Mouse (Mus musculus): ENCODE measurements at regions not wholly inside any gene's neighbourhood (a gene's known extent, or its start where the extent isn't known, plus 50 kb on each side); places are given as distances from the start of the nearest gene placed in this dataset.

DNA sequence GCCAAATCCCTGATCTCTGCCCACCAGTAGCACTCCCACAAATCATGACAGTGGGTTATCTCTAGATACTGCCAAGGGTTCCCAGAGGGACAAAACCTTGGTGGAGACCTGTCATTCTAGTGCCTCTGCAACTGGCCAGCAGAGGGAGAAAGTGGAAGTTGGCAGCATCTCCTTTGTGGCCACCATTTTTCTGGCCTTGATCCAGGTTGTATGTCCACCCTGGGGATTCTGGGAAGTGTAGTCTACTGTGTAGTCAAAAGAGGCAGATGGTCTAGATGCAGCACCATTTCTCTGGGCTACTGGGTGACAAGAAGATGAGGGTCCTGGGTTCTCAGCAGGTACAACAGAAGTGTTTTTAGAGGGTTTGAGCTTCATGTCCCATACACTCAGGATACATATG lies 152.1 kb downstream of the Cct6b start:
- H3K4me3 ChIP-seq = no peak overlapping the region
- no peaks in the 10 kb centered on the region for H3K36me3 ChIP-seq
- H3K4me1 ChIP-seq = no peaks in the 10 kb centered on the region
- H3K27ac ChIP-seq = no peak overlapping the region
- DNase-seq (ENCODE audit: low spot score) = no peak
- peaks cover 7% of the 10 kb centered on the region; the same call in 1 of the 2 replicates for H3K27me3 ChIP-seq (ENCODE audit: insufficient read depth, poor library complexity, severe bottlenecking)
- no peaks in the 10 kb centered on the region for H3K9me3 ChIP-seq

DNA sequence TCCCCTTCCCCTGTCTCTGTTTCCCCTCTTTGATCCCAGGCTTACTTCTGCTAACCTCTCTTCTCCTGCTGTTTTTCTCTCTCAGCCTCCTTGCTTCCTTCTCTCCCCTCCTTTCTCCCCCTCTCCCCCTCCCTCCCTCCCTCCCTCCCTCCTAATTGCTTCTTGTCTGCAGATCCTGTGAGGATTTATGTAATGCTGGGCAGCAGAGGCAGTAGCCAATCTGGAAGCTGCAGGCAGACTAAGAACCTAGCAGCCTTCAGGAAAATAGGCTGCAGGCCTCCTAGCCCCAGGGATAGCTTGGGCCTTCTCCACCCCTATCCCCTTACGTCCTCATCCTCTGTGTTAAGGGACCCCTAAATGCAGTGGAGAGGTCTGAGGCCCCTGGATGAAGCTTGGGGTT lies 155.2 kb downstream of the Cct6b start:
- no peaks in the 10 kb centered on the region for H3K36me3 ChIP-seq
- no peak overlapping the region for H3K27ac ChIP-seq
- peaks cover 3% of the 10 kb centered on the region; the same call in 1 of the 2 replicates for H3K27me3 ChIP-seq (ENCODE audit: insufficient read depth, poor library complexity, severe bottlenecking)
- no peaks in the 10 kb centered on the region for H3K9me3 ChIP-seq
- no peaks in the 10 kb centered on the region for H3K4me1 ChIP-seq
- DNase-seq (ENCODE audit: low spot score) = no peak
- H3K4me3 ChIP-seq = no peak overlapping the region
- 21% methylated on average over 1 of the region's 1 CpGs for WGBS

DNA sequence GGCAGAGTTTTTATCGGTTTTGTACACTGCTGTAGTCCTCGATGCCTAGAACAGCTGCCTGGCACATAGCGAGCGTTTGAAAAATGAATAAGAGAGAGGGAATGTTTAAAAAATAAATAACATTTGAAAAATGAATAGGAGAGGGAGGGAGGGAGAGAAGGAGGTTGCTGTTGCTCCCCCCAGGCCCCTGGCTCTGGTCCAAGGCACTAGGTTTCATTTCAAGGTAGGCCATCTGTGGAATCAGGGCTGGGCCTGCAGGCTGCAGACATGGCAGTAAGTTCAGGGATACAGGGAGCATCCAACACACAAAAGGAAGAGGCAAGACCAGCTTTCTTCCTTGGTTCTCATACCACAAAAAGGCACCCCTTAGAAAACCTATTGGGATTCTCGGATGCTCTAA lies 156.5 kb downstream of the Cct6b start:
- 87% methylated on average over 5 of the region's 5 CpGs for WGBS
- Histone ChIP-seq H3K9me3 (no peaks in the 10 kb centered on the region), H3K27me3 (ENCODE audit: insufficient read depth, poor library complexity, severe bottlenecking) (peaks cover 3% of the 10 kb centered on the region; the same call in 1 of the 2 replicates), H3K27ac (no peak overlapping the region), H3K36me3 (no peaks in the 10 kb centered on the region), H3K4me3 (no peak overlapping the region), H3K4me1 (no peaks in the 10 kb centered on the region)
- no peak for DNase-seq (ENCODE audit: low spot score)

DNA sequence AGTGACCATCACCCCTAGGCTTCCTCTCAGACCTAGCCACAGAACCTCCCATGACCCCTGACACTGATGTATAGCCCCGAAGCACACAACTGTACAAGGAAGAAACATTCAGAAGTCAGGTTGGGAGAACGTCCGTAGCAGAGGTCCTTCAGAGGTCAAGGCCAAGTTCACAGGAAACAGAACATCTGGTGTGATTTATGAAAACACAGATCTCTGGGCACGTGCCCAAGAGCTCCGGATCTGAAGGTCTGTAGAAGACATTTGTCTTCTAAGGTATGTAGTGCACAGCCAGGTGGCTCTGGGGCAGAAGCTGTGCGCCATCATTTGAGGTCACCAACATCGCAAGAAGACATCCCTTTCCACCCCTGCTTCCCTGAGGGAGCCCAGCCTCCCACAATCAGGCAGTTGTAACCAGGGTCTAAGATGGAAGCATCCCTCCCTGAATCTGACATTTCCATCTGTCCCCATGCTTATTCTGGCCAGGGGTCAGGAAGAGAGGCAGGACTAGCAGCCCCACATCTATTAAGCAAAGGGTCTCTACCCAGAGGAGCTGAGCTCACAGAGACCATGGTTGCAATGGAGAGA lies 159.8 kb downstream of the Cct6b start:
- 58% methylated on average over 7 of the region's 7 CpGs for WGBS
- no peak for DNase-seq (ENCODE audit: low spot score)
- no peaks in the 10 kb centered on the region for H3K36me3 ChIP-seq

DNA sequence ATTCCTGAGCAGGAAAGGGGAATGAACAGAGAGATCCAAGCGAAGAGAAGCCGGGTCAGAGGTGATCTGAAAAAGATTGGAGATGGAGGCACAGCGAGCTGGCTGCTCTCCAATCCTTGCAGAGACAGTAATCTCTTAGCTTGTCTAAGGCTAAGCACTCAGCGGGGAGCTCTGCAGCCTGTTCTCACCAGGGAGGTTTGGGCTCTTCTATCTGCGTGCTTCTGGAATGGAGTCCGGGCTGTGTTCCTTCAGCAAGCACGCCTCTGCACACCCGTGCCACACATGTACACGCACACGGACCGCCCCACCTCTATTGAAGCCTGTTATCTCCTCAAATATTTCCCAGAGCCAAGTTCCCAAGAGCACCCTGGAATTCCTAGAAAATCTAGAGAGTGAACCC lies 161.3 kb downstream of the Cct6b start:
- no peaks in the 10 kb centered on the region for H3K36me3 ChIP-seq
- 0 out of 2 replicates have a peak overlapping the region, but pooled peaks have one; percentile 16 for H3K4me3 ChIP-seq
- no peaks in the 10 kb centered on the region for H3K9me3 ChIP-seq
- H3K27me3 ChIP-seq (ENCODE audit: insufficient read depth, poor library complexity, severe bottlenecking) = peaks cover 42% of the 10 kb centered on the region
- H3K27ac ChIP-seq = no peak overlapping the region
- DNase-seq (ENCODE audit: low spot score) = no peak
- no peaks in the 10 kb centered on the region for H3K4me1 ChIP-seq
- WGBS = 10% methylated on average over 11 of the region's 11 CpGs

More for the DNA sequence above, 159.8 kb downstream of the Cct6b start:
- Histone ChIP-seq H3K27ac (no peak overlapping the region), H3K4me1 (no peaks in the 10 kb centered on the region), H3K27me3 (ENCODE audit: insufficient read depth, poor library complexity, severe bottlenecking) (peaks cover 26% of the 10 kb centered on the region; the same call in 1 of the 2 replicates), H3K9me3 (no peaks in the 10 kb centered on the region), H3K4me3 (no peak overlapping the region)

DNA sequence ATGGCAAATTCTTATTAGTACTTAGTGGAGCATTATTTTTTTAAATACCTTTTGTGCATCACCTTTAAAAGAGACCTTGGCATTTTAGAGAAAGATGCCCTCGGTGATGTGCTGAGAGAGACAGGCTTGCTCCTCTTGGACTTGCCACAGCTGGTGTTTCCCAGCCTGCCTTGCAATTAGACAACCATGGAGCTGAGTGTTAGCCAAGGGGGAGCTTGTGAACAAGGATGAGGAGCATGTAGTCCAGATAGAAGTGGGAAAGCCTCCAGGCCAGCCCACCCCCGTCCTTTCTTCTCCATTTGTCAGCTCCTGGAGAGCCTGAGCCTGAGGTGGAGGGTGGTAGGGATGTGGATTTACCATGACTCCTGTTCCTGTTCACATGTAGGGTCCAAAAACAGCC lies 161.9 kb downstream of the Cct6b start:
- H3K9me3 ChIP-seq = no peaks in the 10 kb centered on the region
- H3K4me3 ChIP-seq = no peak overlapping the region
- no peak overlapping the region for H3K27ac ChIP-seq
- WGBS = 46% methylated on average over 2 of the region's 2 CpGs
- no peak for DNase-seq (ENCODE audit: low spot score)
- no peaks in the 10 kb centered on the region for H3K4me1 ChIP-seq
- H3K36me3 ChIP-seq = no peaks in the 10 kb centered on the region
- peaks cover 46% of the 10 kb centered on the region for H3K27me3 ChIP-seq (ENCODE audit: insufficient read depth, poor library complexity, severe bottlenecking)

DNA sequence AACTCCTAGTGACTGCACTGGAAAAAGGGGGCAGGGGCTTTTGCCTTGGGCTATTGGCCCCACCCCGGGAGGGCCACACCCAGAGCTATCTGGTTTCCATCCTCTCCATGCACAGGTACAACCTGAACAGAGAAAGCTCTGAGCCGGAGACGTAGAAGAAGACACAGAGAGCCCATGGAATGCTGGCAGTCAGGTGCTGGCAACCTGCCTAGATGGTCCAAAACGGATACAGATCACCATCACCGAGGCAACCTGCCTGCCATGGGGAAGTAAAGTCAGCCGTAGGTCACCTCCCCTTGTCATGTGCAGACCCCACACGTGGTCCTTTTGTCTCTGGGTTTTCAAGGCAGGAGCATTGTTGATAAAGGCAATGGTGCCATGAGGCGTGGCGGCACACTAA lies 164.0 kb downstream of the Cct6b start:
- no peaks in the 10 kb centered on the region for H3K36me3 ChIP-seq
- no peaks in the 10 kb centered on the region for H3K9me3 ChIP-seq
- DNase-seq (ENCODE audit: low spot score) = no peak
- no peaks in the 10 kb centered on the region for H3K4me1 ChIP-seq
- H3K27ac ChIP-seq = no peak overlapping the region
- peaks cover 46% of the 10 kb centered on the region for H3K27me3 ChIP-seq (ENCODE audit: insufficient read depth, poor library complexity, severe bottlenecking)
- H3K4me3 ChIP-seq = no peak overlapping the region
- 68% methylated on average over 9 of the region's 9 CpGs for WGBS

DNA sequence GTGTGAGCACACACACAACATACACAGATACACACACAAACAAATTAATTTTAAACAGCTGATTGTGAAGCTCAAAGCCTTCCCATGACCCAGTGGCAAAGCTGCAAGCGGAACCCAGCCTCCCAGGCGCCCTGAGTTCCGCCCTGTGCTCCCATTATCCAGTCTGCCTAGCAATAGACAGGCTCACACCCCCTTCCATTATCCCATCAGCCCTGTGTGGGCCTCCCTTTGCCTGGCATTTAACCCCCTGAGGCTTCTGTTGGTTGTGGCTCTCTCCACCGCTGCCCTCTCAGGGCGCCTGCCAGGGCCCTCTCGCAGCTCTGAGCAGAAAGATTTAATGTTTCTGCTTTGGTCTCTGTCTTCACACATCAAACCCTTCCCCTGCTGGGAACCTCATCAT lies 166.4 kb downstream of the Cct6b start:
- DNase-seq (ENCODE audit: low spot score) = no peak
- WGBS = 11% methylated on average over 6 of the region's 6 CpGs
- no peaks in the 10 kb centered on the region for H3K9me3 ChIP-seq
- H3K36me3 ChIP-seq = no peaks in the 10 kb centered on the region
- H3K4me3 ChIP-seq = no peak overlapping the region
- H3K27me3 ChIP-seq (ENCODE audit: insufficient read depth, poor library complexity, severe bottlenecking) = peaks cover 46% of the 10 kb centered on the region
- no peak overlapping the region for H3K27ac ChIP-seq
- H3K4me1 ChIP-seq = no peaks in the 10 kb centered on the region

DNA sequence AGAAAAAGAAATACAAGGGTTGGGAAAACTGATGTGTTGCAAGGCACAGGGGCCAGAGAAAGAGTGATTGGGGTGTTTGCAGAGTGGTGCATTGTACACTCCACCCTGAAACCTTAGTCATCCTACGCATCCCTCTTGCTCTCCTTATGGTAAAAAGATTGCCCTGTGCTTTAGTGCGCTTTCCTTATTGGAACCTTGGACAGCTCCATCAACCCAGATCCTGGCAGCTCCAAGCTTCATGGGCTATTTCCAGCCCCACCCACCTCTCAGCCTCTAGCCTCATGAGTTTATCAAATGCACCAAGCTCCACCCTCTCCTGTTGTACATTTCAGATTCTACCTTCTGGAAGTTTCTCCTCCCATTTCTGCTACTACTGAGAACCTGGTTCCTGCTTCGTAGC lies 167.3 kb downstream of the Cct6b start:
- H3K4me1 ChIP-seq = no peaks in the 10 kb centered on the region
- DNase-seq (ENCODE audit: low spot score) = no peak
- 59% methylated on average over 3 of the region's 3 CpGs for WGBS

DNA sequence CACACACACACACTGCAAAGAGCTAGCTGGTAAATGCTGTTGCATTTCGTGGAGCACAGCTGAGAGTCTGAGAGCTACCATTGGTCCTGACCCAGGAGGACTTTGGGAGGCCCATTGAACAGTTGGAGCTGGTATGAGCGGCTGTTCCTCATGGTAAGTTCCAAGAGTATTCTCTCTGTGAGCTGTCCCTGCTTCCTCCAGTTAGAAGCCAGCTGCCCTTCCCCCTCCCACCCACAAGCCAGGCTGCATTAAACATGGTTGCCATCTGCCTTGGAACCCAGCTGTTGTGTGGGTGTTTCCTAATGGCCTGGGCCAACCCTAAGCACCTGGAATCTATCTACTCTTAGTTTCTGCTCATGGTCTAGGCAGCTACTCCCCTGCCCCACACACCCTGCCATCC lies 174.4 kb downstream of the Cct6b start:
- Histone ChIP-seq H3K4me3 (no peak overlapping the region), H3K36me3 (no peaks in the 10 kb centered on the region), H3K27ac (no peak overlapping the region), H3K4me1 (no peaks in the 10 kb centered on the region), H3K9me3 (no peaks in the 10 kb centered on the region), H3K27me3 (ENCODE audit: insufficient read depth, poor library complexity, severe bottlenecking) (no peaks in the 10 kb centered on the region)
- DNase-seq (ENCODE audit: low spot score) = no peak
- 55% methylated on average over 2 of the region's 2 CpGs for WGBS

More for the DNA sequence above, 167.3 kb downstream of the Cct6b start:
- no peak overlapping the region for H3K4me3 ChIP-seq
- H3K36me3 ChIP-seq = no peaks in the 10 kb centered on the region
- H3K27me3 ChIP-seq (ENCODE audit: insufficient read depth, poor library complexity, severe bottlenecking) = peaks cover 42% of the 10 kb centered on the region
- H3K9me3 ChIP-seq = no peaks in the 10 kb centered on the region
- H3K27ac ChIP-seq = no peak overlapping the region

DNA sequence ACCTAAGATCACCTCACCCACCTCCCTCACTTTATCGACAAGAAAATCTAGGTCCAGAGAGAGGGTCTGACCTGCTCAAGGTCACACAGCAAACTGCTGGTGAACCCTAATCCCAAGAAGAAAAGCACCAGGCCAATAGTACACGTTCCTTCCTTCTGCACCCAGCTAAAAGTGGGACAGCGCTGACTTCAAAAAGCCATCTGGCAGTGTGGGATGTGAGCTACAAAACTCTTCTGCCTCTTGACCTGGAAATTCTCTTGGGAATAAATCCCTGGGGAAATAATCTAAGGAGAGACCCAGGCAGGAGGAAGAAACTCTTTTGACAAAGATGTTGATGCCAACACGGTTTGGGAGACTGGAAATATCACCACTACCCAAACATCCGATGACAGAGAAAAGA lies 175.4 kb downstream of the Cct6b start:
- Histone ChIP-seq H3K27me3 (ENCODE audit: insufficient read depth, poor library complexity, severe bottlenecking) (no peaks in the 10 kb centered on the region), H3K36me3 (no peaks in the 10 kb centered on the region), H3K4me1 (no peaks in the 10 kb centered on the region), H3K4me3 (no peak overlapping the region), H3K27ac (no peak overlapping the region), H3K9me3 (no peaks in the 10 kb centered on the region)
- WGBS = 85% methylated on average over 5 of the region's 5 CpGs
- no peak for DNase-seq (ENCODE audit: low spot score)

DNA sequence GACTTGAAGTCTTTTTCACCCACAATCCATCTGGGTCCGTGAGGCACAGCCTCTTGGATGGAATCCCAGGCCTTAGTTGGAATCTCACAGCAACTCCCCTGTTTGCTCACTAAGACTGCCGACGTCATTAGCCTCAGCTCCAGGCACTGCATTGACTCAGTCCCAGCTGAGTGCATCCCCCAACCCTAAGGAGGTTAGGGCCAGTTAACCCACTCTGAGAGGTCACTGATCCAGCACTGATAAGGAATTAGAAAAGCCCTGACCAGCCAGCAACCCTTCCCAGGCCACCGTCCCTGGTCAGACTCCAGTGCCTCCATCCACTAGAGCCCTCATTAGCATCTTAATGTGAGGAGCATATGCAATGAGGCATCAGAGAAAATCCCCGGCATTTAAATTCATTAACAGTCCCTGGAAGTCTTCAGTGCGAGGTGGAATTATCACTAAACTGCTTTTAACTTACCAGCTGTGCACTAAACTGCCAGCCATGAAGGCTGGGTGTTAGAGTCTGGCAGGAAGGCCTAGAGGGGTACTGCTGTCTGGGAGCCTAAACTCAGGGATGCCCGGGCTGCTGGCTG lies 184.2 kb downstream of the Cct6b start:
- no peaks in the 10 kb centered on the region for H3K4me1 ChIP-seq
- no peak for DNase-seq (ENCODE audit: low spot score)
- no peak overlapping the region for H3K27ac ChIP-seq
- no peaks in the 10 kb centered on the region for H3K9me3 ChIP-seq
- peaks cover 13% of the 10 kb centered on the region; the same call in 1 of the 2 replicates for H3K27me3 ChIP-seq (ENCODE audit: insufficient read depth, poor library complexity, severe bottlenecking)
- WGBS = 28% methylated on average over 7 of the region's 7 CpGs
- no peak overlapping the region for H3K4me3 ChIP-seq
- no peaks in the 10 kb centered on the region for H3K36me3 ChIP-seq

DNA sequence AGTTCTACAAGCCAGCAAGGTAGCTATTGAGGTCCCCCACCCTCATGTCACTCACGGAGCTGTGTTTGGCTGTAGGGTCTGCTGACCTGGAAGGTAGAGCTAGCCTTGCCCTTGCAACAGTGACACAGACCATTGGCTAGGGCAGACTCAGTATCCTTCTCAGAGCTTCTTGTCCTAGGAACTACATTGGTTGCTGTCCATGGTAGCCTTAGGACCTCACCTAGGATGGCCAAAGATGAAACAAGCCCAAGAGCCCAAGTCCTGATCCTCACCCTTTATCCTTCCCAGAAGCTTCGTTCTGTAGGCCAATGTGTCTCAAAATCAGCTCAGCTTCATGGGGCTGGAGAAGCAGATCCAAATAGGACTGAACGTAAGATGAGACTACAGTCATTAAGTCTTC lies 187.3 kb downstream of the Tmem132e start:
- 58% methylated on average over 3 of the region's 3 CpGs for WGBS
- no peak for DNase-seq (ENCODE audit: low spot score)
- Histone ChIP-seq H3K27me3 (ENCODE audit: insufficient read depth, poor library complexity, severe bottlenecking) (peaks cover 14% of the 10 kb centered on the region), H3K9me3 (no peaks in the 10 kb centered on the region), H3K4me3 (no peak overlapping the region), H3K27ac (no peak overlapping the region), H3K4me1 (no peaks in the 10 kb centered on the region), H3K36me3 (no peaks in the 10 kb centered on the region)

DNA sequence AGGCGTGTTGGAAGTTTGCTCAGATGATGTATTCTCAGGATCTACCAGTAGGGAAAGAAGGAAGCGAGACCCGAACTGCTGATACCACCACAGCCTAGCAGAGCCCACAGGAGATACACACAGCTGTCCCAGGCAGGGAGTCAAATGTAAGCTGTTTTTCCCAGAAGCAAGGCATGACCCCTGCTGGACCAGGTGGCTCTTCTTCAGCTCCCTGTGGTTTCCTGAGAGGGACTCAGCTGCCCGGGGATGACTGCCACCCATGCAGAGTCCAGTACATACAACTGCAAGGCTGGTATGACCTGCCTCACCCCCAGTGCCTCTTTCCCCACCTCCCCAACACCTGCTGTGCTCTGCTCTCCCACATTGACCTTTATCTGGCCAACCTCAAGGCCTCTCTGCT lies 184.4 kb downstream of the Tmem132e start:
- Histone ChIP-seq H3K36me3 (no peaks in the 10 kb centered on the region), H3K27ac (no peak overlapping the region), H3K4me3 (no peak overlapping the region), H3K27me3 (ENCODE audit: insufficient read depth, poor library complexity, severe bottlenecking) (peaks cover 9% of the 10 kb centered on the region; the same call in 1 of the 2 replicates), H3K9me3 (no peaks in the 10 kb centered on the region), H3K4me1 (0 out of 2 replicates have a peak, but pooled peaks cover 8% of the 10 kb centered on the region)
- WGBS = 68% methylated on average over 4 of the region's 4 CpGs
- DNase-seq (ENCODE audit: low spot score) = no peak

All from heart, embryonic 10.5 days (tissue).